Mouse (Mus musculus) forebrain, embryonic 14.5 days (tissue): ENCODE data around the gene Gper1. TPM values are rescaled to one million over a fixed set of nuclear protein-coding genes. Genes with fewer than 3 reads are reported as not detected.

Experiments
- ATAC-seq: fragments of 200-750 bp; cut with Nextera tagmentation; 2 replicates; pipeline ENCODE4 v1.8.0; 2017; ENCODE audit warnings: mild to moderate bottlenecking, moderate library complexity
- DNase-seq: peaks from one replicate; pipeline ENCODE4 v3.0.0-alpha.2; 2015; ENCODE audit warnings: low spot score
- H3K27ac ChIP-seq: fragments of 300-500 bp; sonication (generic); 2 replicates; pipeline ENCODE4 v1.5.1; 2014; ENCODE audit warnings: low read depth, mild to moderate bottlenecking, control low read depth, low read length, moderate library complexity
- H3K27me3 ChIP-seq: fragments of 300-500 bp; sonication (generic); replicated peaks from 2 replicates; pipeline ENCODE4 v1.6.1; 2014; ENCODE audit warnings: low read length, control low read depth, mixed read lengths; ENCODE audit not compliant: control insufficient read depth, insufficient read depth
- H3K36me3 ChIP-seq: fragments of 300-500 bp; sonication (generic); 2 replicates; pipeline ENCODE4 v1.6.1; 2014; ENCODE audit warnings: low read length, control low read depth; ENCODE audit not compliant: control insufficient read depth, insufficient read depth
- H3K4me1 ChIP-seq: fragments of 300-500 bp; sonication (generic); 2 replicates; pipeline ENCODE4 v1.6.1; 2014; ENCODE audit warnings: antibody characterized with exemption, low read length, control low read depth; ENCODE audit not compliant: control insufficient read depth, insufficient read depth
- H3K4me2 ChIP-seq: fragments of 300-500 bp; sonication (generic); 2 replicates; pipeline ENCODE4 v1.6.1; 2014; ENCODE audit warnings: mild to moderate bottlenecking, control low read depth, low read length
- H3K4me3 ChIP-seq: fragments of 300-500 bp; sonication (generic); 2 replicates; pipeline ENCODE4 v1.5.1; 2014; ENCODE audit warnings: low read depth, low read length, control low read depth
- H3K9ac ChIP-seq: fragments of 300-500 bp; sonication (generic); 2 replicates; pipeline ENCODE4 v1.6.1; 2014; ENCODE audit warnings: mild to moderate bottlenecking, low read length, control low read depth, moderate library complexity
- H3K9me3 ChIP-seq: fragments of 300-500 bp; sonication (generic); replicated peaks from 2 replicates; pipeline ENCODE4 v1.6.1; 2016; ENCODE audit warnings: low read length, control low read depth, mixed read lengths; ENCODE audit not compliant: control insufficient read depth
- WGBS: fragments of 180-500 bp; shearing (Covaris S2); extraction: QIAGEN DNeasy Blood & Tissue Kit; methylation state at CpG from one replicate; pipeline ENCODE4 v1.1.7; 2014; 5-methylcytosine and 5-hydroxymethylcytosine counted together
- polyA plus RNA-seq: library from polyadenylated mRNA; unstranded; fragments of >200 nt; fragmentation: Nextera tagmentation; extraction: Ambion mirVana; gene quantifications from 2 replicates; pipeline ENCODE4 v1.2.1, GENCODE M21; 2014

The Gper1 gene
- 10.0 and 10.2 TPM in 2 replicates for polyA plus RNA-seq

GRCm38 (mm10) chr5:139423026-139423865 is at the start of gene Gper1:
Gper1 (plus strand) TSS chr5:139423151.
- peak within 1 kb of the TSS; percentile 23 for H3K4me3 ChIP-seq
- DNase-seq (peak; percentile 85), ATAC-seq (peak; percentile 71)
- peak within 1 kb of the TSS; percentile 49 for H3K4me2 ChIP-seq
- no peaks in the 10 kb centered on the region; the same call in 1 of the 2 replicates for H3K36me3 ChIP-seq
- no peaks in the 10 kb centered on the region for H3K9me3 ChIP-seq
- no peaks in the 10 kb centered on the region for H3K27me3 ChIP-seq
- peak within 1 kb of the TSS; percentile 54; the same call in 1 of the 2 replicates for H3K9ac ChIP-seq
- H3K4me1 ChIP-seq: peaks cover 26% of the 10 kb centered on the region
- WGBS: 36% methylated on average over 21 of the region's 21 CpGs
- H3K27ac ChIP-seq: peak within 1 kb of the TSS; percentile 68

GRCm38 (mm10) chr5:139373889-139374444 is 49.0 kb upstream of the Gper1 start:
- Histone ChIP-seq H3K27me3 (no peaks in the 10 kb centered on the region), H3K4me3 (no peak overlapping the region), H3K36me3 (no peaks in the 10 kb centered on the region), H3K9ac (no peak overlapping the region), H3K9me3 (no peaks in the 10 kb centered on the region), H3K4me1 (peaks cover 9% of the 10 kb centered on the region), H3K4me2 (no peak overlapping the region), H3K27ac (no peak overlapping the region)
- ATAC-seq: no peak
- no peak for DNase-seq
- WGBS: 83% methylated on average over 6 of the region's 6 CpGs

GRCm38 (mm10) chr5:139374841-139375240 is 48.1 kb upstream of the Gper1 start:
- Histone ChIP-seq H3K27me3 (no peaks in the 10 kb centered on the region), H3K9ac (no peak overlapping the region), H3K4me2 (no peak overlapping the region), H3K4me3 (no peak overlapping the region), H3K27ac (no peak overlapping the region), H3K36me3 (no peaks in the 10 kb centered on the region), H3K4me1 (peaks cover 9% of the 10 kb centered on the region), H3K9me3 (no peaks in the 10 kb centered on the region)
- ATAC-seq (no peak), DNase-seq (no peak)
- WGBS: 92% methylated on average over 2 of the region's 2 CpGs

- no peaks in the 10 kb centered on the region for H3K9me3 ChIP-seq
- no peak for ATAC-seq
- 86% methylated on average over 18 of the region's 18 CpGs for WGBS
- H3K4me1 ChIP-seq: peaks cover 7% of the 10 kb centered on the region
- H3K4me3 ChIP-seq: no peak within 1 kb of the TSS
- H3K9ac ChIP-seq: no peak within 1 kb of the TSS
- H3K27me3 ChIP-seq: no peaks in the 10 kb centered on the region
- no peak within 1 kb of the TSS for H3K27ac ChIP-seq
- no peak for DNase-seq
- H3K4me2 ChIP-seq: no peak within 1 kb of the TSS
- H3K36me3 ChIP-seq: no peaks in the 10 kb centered on the region
Measured at GRCm38 (mm10) chr5:139377468-139378270, 45.3 kb upstream of the Gper1 start, which contains the start of gene Gpr146. Gpr146 (plus strand) TSS chr5:139377697.

GRCm38 (mm10) chr5:139378271-139378556 is 44.7 kb upstream of the Gper1 start:
- no peaks in the 10 kb centered on the region for H3K9me3 ChIP-seq
- DNase-seq: no peak
- no peak overlapping the region for H3K4me2 ChIP-seq
- no peaks in the 10 kb centered on the region for H3K27me3 ChIP-seq
- no peaks in the 10 kb centered on the region for H3K36me3 ChIP-seq
- no peak for ATAC-seq
- H3K27ac ChIP-seq: no peak overlapping the region
- WGBS: 92% methylated on average over 7 of the region's 7 CpGs
- H3K4me1 ChIP-seq: peaks cover 7% of the 10 kb centered on the region
- no peak overlapping the region for H3K4me3 ChIP-seq
- no peak overlapping the region for H3K9ac ChIP-seq

- ATAC-seq (no peak), DNase-seq (no peak)
- H3K9me3 ChIP-seq: no peaks in the 10 kb centered on the region
- H3K36me3 ChIP-seq: no peaks in the 10 kb centered on the region
- H3K9ac ChIP-seq: no peak overlapping the region
- H3K27ac ChIP-seq: no peak overlapping the region
- H3K4me2 ChIP-seq: no peak overlapping the region
- no peaks in the 10 kb centered on the region for H3K27me3 ChIP-seq
- no peak overlapping the region for H3K4me3 ChIP-seq
- H3K4me1 ChIP-seq: peaks cover 7% of the 10 kb centered on the region
- 73% methylated on average over 21 of the region's 21 CpGs for WGBS
Measured at GRCm38 (mm10) chr5:139378986-139379629, 43.8 kb upstream of the Gper1 start.

- Histone ChIP-seq H3K4me1 (peaks cover 7% of the 10 kb centered on the region), H3K4me2 (peak overlapping the region; percentile 87), H3K27me3 (no peaks in the 10 kb centered on the region), H3K27ac (no peak overlapping the region), H3K9ac (peak overlapping the region; percentile 71), H3K9me3 (no peaks in the 10 kb centered on the region), H3K4me3 (peak overlapping the region; percentile 55), H3K36me3 (no peaks in the 10 kb centered on the region)
- no peak for DNase-seq
- no peak; the same call in 1 of the 2 replicates for ATAC-seq
- WGBS: 18% methylated on average over 8 of the region's 8 CpGs
Measured at GRCm38 (mm10) chr5:139379771-139380384, 43.1 kb upstream of the Gper1 start.
